Mouse (Mus musculus): ENCODE results near the gene Gga3. TPM values are rescaled to one million over a fixed set of nuclear protein-coding genes. Genes with fewer than 3 reads are reported as not detected.

The Gga3 gene
- 117 TPM for total RNA-seq (2023)

DNA sequence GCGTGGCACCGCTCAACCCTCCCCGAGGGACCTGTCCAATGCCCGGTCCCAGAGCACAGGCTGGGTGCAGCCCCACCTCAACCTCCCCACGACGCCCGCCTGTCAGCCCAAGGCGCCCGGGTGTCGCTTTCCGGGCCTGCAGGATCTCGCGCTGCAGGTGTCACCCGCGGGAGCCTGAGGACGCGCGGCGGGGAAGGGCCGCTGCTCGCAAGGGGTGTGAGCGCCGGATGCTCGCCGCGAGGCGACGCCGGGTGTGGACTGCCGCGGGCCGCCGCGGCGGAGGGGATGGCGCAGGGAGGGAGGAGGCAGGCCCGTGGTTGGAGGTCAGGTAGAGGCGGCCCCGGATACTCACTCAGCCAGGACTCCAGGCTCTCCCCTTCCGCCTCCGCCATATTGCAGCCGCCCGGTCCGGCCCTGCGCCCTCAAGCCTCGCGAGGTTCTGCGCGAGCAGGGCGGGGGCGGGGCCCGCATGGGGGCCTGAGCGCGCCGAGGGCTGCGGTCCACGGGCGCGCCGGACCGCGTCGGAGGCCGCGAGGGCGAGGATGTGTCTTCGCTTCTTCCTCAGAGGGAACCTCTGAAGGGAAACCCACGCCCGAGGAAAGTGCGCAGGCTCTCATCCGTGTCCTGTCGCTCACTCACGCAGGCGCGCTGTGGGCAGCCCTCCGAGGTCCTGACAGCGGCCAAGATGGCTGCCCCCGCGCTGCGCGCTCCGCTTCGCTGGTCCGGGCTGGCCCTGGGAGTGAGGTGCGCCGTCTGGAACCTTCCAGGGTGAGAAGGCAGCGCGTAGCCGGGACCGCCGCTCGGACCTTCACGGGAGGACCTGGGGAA is at the start of gene Gga3, which contains the start of gene Mrps7:
Gene Gga3 (minus strand): TSS at position 576 of the 828 bp plus-strand sequence.
Gene Mrps7 (plus strand): TSS at position 450 of the 828 bp plus-strand sequence.

DNA sequence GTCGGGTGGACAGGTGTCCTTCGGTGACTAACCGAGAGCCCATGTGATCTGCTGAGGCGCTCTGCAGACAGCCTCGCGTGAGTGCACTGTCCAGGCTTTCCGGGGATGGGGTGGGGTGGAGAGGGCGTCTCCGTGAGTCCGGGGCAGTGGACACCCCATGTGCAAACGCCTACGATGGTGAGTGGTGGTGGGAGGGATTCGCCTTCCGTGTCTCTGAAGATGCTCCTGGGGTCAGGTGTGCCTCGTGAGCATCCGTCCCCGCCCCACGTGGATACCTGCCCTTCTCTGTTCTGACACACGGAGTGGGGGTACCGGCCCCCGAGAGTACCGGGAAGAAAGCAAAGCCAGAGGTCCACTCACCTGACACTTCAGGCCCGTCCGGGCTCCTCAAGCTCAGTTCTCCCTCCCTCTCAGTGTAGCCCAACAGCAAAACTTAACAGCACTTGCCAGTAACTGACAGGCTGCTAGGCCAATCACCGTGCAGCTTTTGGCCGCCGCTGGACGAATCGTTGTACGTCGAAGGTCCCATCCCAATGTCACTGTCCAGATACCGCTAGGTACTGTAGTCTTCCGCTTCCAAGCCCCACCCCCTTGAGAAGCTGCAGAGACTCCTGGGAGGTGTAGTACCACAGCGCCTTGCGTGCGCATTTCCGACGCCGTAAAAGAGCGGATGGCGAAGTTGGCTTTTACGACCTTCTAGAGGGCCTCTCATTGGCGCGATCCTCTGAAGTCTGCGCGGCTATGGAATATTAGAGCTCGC is 24.0 kb upstream of the Gga3 start, which contains the start of gene Slc25a19:
Gene Slc25a19 (minus strand): TSS at position 591 of the 760 bp plus-strand sequence.

DNA sequence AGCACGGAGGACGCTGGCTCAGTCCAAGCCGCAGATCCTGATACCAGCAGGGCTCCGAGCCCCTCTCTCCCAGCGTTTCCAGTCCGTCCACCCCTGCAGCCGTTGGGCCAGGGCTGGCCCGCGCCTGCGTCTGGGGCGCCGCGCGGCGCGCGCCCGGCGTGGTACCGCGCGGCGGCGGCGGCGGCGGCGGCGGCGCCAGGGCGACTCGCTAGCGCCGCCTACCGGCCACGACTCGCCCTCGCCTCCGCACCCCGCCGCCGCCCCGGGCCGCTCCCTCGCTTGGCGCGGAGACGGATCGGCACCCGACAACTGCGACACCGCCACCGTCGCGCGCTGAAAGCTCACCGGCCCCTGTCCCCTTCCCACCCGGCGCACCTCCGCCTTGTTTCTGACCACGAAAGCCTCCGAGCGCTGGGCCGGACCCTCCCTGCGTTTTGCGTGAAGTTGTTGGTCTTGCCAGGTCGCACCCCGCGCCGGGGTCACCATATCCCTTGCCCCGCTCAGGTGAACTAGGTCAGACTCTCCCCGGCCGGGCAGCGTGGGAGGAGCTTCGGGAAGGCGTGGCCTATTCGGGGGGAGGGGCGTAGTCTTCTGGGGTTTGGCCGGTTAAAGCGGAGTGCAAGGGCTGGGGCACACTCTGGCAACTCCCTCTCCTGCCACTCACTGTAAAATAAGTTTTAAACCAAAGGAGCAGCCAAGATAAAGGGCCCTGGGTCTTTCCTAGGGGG is 8.7 kb upstream of the Gga3 start, which contains the start of gene Mif4gd:
Gene Mif4gd (minus strand): TSS at position 560 of the 728 bp plus-strand sequence.

DNA sequence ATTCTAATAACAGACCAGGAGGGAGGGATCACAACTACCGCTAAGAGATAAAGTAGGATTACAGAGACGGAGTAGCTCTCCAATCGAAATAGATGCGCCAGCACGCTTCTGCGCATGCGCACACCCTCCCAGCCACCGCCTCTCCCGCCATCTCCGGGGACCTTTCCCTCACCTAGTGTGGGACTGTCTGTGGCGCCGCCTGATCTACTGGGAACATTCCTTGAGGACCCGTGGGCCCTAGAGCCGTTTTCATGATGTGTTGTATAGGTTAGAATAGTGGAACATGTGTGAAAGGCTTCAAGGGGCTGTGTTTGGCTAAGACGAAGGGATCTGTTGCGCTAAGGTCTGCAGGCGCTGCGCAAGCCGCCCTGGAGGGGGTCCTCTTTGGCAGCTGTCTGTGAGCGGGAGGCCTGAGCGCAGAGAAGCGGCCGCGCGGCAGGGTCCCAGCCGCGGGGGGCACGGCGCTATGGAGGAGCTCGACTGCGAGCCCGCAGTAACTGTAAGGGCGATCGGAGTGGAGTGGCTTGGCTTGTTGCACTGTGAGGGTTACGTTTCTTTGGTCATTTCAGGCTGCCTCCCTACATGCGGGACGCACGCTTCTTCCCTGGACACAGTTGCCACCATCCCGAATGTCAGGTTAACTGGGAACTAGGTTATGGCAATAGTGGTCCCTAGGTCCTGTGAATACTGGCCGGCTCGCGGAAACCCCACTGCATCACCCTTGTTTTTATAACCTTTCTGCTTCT is 39.6 kb downstream of the Gga3 start, which contains the start of gene Nup85:
Gene Nup85 (plus strand): TSS at position 371 of the 746 bp plus-strand sequence.

DNA sequence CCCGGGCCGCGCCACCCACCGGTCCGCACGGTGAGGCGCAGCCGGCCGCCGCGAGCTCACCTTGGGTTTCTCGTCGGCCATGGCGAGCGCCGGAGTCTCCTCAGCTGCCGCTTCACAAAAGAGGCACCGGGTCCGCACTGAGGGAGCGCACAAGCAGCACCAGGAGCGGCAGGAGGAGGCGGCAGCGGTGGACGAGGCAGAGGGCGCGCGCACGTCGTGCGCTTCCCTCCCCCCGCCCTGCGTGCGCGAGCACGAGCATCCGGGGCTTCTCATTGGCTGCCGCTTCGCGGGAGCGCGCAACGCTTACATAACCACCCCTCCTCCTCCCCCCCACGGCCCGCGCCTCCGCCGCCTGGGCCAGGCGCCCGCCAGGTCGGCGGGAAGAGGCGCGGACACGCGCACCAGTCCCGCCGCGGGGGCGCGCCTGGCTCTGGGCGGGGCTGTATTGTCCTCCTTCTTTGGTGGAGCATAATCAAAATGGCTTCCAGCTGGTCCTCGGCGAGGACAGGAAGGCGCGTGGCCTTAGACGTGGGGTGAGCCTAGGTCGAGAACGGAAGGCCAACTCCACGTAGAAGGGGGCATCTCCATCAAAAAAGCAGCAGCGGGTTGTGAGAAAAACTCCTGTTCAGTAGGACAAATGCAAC is 67.7 kb downstream of the Gga3 start, which contains the start of gene Sumo2:
Gene Sumo2 (minus strand): TSS at position 239 of the 644 bp plus-strand sequence.

Other genes starting within 250 kb of the Gga3 start
- 33.8 TPM for gene Hid1, start 236.3 kb downstream of the Gga3 start, total RNA-seq (2023)
- 1.2 TPM for gene Cdr2l, start 222.1 kb downstream of the Gga3 start, total RNA-seq (2023)
- 120 TPM for gene Mrpl58, start 200.3 kb downstream of the Gga3 start, total RNA-seq (2023)
- gene Atp5h, start 184.1 kb downstream of the Gga3 start, total RNA-seq (2023) = 235 TPM
- gene Kctd2, start 183.9 kb downstream of the Gga3 start, total RNA-seq (2023) = 51.3 TPM
- gene Trim80, start 163.5 kb downstream of the Gga3 start, total RNA-seq (2023) = 0.30 TPM
- 20.0 TPM for gene Slc16a5, start 141.6 kb downstream of the Gga3 start, total RNA-seq (2023)
- 29.3 TPM for gene Armc7, start 128.4 kb downstream of the Gga3 start, total RNA-seq (2023)
- 114 TPM for gene Nt5c, start 112.2 kb downstream of the Gga3 start, total RNA-seq (2023)
- gene Jpt1, start 89.7 kb downstream of the Gga3 start, total RNA-seq (2023) = 166 TPM
- 212 TPM for gene Sumo2, start 67.8 kb downstream of the Gga3 start, total RNA-seq (2023)
- 61.5 TPM for gene Nup85, start 39.6 kb downstream of the Gga3 start, total RNA-seq (2023)
- gene Mrps7, start 126 bp downstream of the Gga3 start, total RNA-seq (2023) = 23.9 TPM
- 79.5 TPM for gene Mif4gd, start 8.9 kb upstream of the Gga3 start, total RNA-seq (2023)
- 49.7 TPM for gene Slc25a19, start 24.2 kb upstream of the Gga3 start, total RNA-seq (2023)
- gene Grb2, start 104.5 kb upstream of the Gga3 start, total RNA-seq (2023) = 156 TPM
- gene Tmem94, start 161.4 kb upstream of the Gga3 start, total RNA-seq (2023) = 71.8 TPM
- gene Caskin2, start 209.6 kb upstream of the Gga3 start, total RNA-seq (2023) = 2.3 TPM
- gene Tsen54, start 210.7 kb upstream of the Gga3 start, total RNA-seq (2023) = 18.7 TPM
- gene Llgl2, start 220.0 kb upstream of the Gga3 start, total RNA-seq (2023) = 25.2 TPM